Mouse (Mus musculus) bone marrow, adult 2 months (tissue): ENCODE measurements around the gene Stard3nl. TPM values are rescaled to one million over a fixed set of nuclear protein-coding genes. Genes with fewer than 3 reads are reported as not detected.

Experiments
- H3K27ac ChIP-seq: fragments of 200-500 bp; 2 replicates; pipeline ENCODE4 v1.5.1; 2012; ENCODE audit warnings: low read depth, mild to moderate bottlenecking, control low read depth, inconsistent platforms, low read length; ENCODE audit not compliant: control insufficient read depth, poor library complexity, insufficient read depth
- H3K4me1 ChIP-seq: fragments of 200-500 bp; 2 replicates; pipeline ENCODE4 v1.6.1; 2011; ENCODE audit warnings: low read length; ENCODE audit not compliant: control insufficient read depth, insufficient read depth
- H3K4me3 ChIP-seq: fragments of 200-500 bp; replicated peaks from 2 replicates; pipeline ENCODE3; 2011; ENCODE audit warnings: mild to moderate bottlenecking, low read depth, low read length, control low read depth; ENCODE audit not compliant: control insufficient read depth
- CTCF ChIP-seq: fragments of 200-500 bp; IDR thresholded peaks from 2 replicates; pipeline ENCODE4 v1.5.1; 2011; ENCODE audit warnings: low read length, control low read depth; ENCODE audit not compliant: control insufficient read depth, insufficient read depth
- POLR2A ChIP-seq: fragments of 200-500 bp; IDR thresholded peaks from 2 replicates; pipeline ENCODE4 v1.6.1; 2011; ENCODE audit warnings: low read depth, mild to moderate bottlenecking, control low read depth, low read length, borderline replicate concordance; ENCODE audit not compliant: control insufficient read depth
- WGBS: fragments of 180-500 bp; shearing (Covaris S2); methylation state at CpG from one replicate; pipeline ENCODE4 v1.1.7; 2018; 5-methylcytosine and 5-hydroxymethylcytosine counted together
- polyA plus RNA-seq: library from polyadenylated mRNA; stranded (reverse); fragments of >200 nt; gene quantifications from 2 replicates; pipeline ENCODE4 v1.2.4, GENCODE M21; 2011; ENCODE audit warnings: low replicate concordance; ENCODE audit not compliant: missing spikeins, insufficient read depth, insufficient read length

The Stard3nl gene
- polyA plus RNA-seq, 1 experiment = 10.7 TPM

DNA sequence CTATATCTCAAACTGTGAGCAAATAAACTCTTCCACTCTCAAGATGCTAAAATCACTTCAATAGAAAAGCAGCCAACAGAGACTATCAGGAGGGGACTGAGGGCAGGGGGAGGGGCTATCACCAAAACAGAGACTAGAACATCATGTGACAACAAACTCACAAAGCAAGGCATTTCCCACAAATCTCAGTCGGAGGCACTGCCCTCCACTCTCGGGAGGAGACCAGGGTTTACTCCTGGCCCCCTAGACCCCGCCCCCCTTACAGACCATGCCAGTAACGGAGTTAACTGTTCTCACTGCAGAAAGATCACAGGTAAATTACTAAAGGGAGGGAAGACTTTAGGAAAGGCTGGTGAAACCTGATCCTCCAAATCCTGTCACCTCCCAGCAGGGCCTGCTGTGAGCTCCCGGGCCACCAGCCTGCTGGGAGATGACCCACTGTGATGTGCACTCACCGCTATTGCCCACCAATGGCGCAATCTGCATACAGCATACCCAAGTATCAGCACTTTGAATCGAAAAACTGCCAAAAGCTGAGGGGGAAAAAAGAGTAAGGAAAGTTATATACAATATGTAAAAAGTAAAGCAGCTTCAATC is 23.4 kb downstream of the Stard3nl start:
- TF ChIP-seq CTCF (no peak), POLR2A (no peak)
- 82% methylated on average over 8 of the region's 8 CpGs for WGBS
- Histone ChIP-seq H3K4me3 (no peak overlapping the region), H3K4me1 (no peaks in the 10 kb centered on the region), H3K27ac (no peak overlapping the region)

DNA sequence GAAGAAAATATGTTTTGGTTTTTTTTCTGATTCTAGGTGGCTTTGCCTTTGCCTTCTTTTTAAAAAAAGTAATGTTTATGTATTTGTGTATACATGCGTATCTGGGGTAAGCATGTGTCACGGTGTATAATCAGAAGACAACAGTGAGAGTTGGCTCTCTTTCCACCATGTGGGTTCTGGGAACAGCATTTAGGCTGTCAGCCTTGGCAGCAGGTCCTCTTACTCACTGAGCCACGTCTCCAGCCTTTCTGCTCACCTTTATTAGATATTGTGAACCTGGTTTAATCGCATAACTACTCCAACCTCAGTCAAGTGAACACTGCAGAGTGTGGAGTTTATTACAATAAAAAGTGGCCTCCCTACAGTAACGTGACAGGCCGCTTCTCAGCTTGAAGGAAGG is 26.8 kb downstream of the Stard3nl start:
- Histone ChIP-seq H3K4me3 (no peak overlapping the region), H3K4me1 (no peaks in the 10 kb centered on the region), H3K27ac (no peak overlapping the region)
- TF ChIP-seq POLR2A (no peak), CTCF (no peak)
- WGBS = 84% methylated on average over 6 of the region's 6 CpGs

- H3K4me1 ChIP-seq = no peaks in the 10 kb centered on the region
- no peak for TF ChIP-seq POLR2A
- TF ChIP-seq CTCF = no peak
- no peak overlapping the region for H3K4me3 ChIP-seq
- 89% methylated on average over 7 of the region's 7 CpGs for WGBS
- H3K27ac ChIP-seq = no peak overlapping the region
Observed at GRCm38 (mm10) chr13:19367536-19367935, 28.1 kb downstream of the Stard3nl start.

- TF ChIP-seq CTCF (no peak), POLR2A (no peak)
- Histone ChIP-seq H3K27ac (no peak overlapping the region), H3K4me1 (no peaks in the 10 kb centered on the region), H3K4me3 (no peak overlapping the region)
- 86% methylated on average over 2 of the region's 2 CpGs for whole genome bisulfite sequencing
Observed at GRCm38 (mm10) chr13:19366866-19367265, 28.7 kb downstream of the Stard3nl start.

DNA sequence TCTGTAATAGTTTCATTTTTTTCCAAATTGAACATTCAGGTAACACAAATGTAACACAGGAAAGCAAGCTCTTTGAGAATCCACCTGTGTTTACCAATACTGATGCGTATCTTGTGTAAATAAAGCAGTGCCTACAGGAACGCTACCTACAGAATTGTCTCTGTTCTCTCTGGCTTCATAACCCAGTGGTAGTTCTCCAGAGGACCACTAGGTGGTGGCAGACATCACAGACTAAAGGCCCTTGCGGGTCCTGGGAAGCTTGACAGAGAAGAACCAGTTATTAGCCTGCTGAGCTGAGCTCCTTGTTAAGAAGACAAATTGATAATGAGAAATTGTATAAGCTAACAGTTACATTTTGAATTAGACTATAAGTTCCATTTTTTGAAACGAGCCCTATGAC is 30.0 kb downstream of the Stard3nl start:
- H3K4me3 ChIP-seq = no peak overlapping the region
- TF ChIP-seq POLR2A = no peak
- peak; percentile 79 for TF ChIP-seq CTCF
- WGBS = 53% methylated on average over 4 of the region's 4 CpGs
- H3K27ac ChIP-seq = no peak overlapping the region
- H3K4me1 ChIP-seq = no peaks in the 10 kb centered on the region

GRCm38 (mm10) chr13:19364245-19364772 is 31.3 kb downstream of the Stard3nl start:
- no peak overlapping the region for H3K27ac ChIP-seq
- WGBS = 82% methylated on average over 11 of the region's 11 CpGs
- TF ChIP-seq CTCF (no peak), POLR2A (no peak)
- H3K4me1 ChIP-seq = no peaks in the 10 kb centered on the region
- H3K4me3 ChIP-seq = no peak overlapping the region

GRCm38 (mm10) chr13:19362358-19362757 is 33.2 kb downstream of the Stard3nl start:
- no peak overlapping the region for H3K27ac ChIP-seq

DNA sequence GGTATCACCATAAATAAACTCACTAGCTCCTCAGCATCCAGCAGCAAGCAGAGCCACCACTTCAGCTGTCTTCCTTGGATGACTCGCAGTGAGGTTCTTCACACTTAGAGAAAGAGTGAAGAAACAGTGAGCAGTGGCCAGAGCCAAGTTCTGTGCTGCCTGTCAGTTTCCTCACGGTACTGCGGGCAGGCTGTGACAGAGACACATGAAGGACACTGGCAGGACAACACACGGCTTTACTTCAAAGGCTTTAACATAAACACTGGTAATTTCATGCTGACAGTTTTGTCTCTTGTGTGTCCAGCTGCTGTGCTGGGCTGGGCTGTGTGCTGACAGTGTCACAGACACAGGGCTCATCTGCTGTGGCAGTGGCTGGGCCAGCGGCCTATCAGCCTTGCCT is 37.6 kb downstream of the Stard3nl start:
- Histone ChIP-seq H3K4me3 (no peak overlapping the region), H3K27ac (no peak overlapping the region), H3K4me1 (no peaks in the 10 kb centered on the region)
- TF ChIP-seq POLR2A (no peak), CTCF (no peak)
- 84% methylated on average over 5 of the region's 5 CpGs for WGBS

More at GRCm38 (mm10) chr13:19362358-19362757, 33.2 kb downstream of the Stard3nl start:
- WGBS = 86% methylated on average over 6 of the region's 6 CpGs
- no peaks in the 10 kb centered on the region for H3K4me1 ChIP-seq
- 0 out of 2 replicates have a peak, but pooled peaks have one; percentile 13 for TF ChIP-seq CTCF
- no peak for TF ChIP-seq POLR2A
- no peak overlapping the region for H3K4me3 ChIP-seq
